Mouse (Mus musculus): Measurements from ENCODE around the gene Rundc3a.
"Not testable (repeated sequence)": the region's sequence is repeated elsewhere in the genome, so short reads cannot be mapped to it uniquely, and the experiment has no call there.

Rundc3a gene

GRCm38 (mm10) chr11:102410345-102410744 lies 17.1 kb downstream of the Rundc3a start:
- not testable (repeated sequence) for DNase-seq

DNA sequence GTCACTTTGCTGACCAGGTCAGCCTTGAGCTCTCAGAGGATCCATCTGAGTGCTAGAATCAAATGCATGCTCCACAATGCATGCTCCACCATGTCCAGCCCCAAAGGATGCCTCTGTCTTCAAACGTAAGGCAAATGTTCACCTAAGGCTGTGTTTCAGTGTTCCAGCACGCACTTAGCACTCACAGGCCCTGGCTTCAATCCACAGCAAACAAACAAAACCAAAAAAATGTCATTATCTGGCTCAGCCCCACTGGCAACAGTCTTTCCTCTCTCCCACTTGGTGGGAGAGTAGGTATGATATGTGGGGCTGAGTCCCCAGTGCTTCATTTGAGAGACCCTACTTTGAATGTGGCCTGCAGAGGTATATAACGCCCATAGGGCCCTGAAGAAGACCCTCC lies 17.9 kb downstream of the Rundc3a start:
- no peak for DNase-seq

DNA sequence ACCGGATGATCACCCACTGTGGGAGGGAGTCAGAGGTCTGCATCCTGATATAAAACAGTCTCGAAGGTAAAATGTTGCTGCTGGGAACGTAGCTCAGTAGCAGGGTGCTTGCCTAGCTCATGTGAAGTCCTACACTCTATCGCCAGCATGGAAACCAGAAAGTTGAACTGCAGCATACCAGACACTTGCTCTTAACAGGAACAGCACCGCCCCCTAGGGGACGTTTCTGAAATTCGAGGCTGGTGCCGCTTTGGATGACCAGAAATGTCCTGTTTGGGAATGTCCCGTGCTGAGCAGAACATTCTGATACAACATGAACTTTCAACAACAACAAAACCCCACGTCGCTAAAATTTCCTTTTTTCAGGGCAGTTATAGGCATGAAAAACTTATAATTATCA lies 18.5 kb downstream of the Rundc3a start:
- peak; percentile 96 for DNase-seq

- DNase-seq, result no peak
These were observed 19.9 kb downstream of the Rundc3a start for GRCm38 (mm10) chr11:102413059-102413458.

- no peak for DNase-seq
These were observed 22.0 kb downstream of the Rundc3a start for GRCm38 (mm10) chr11:102415034-102415802.

DNA sequence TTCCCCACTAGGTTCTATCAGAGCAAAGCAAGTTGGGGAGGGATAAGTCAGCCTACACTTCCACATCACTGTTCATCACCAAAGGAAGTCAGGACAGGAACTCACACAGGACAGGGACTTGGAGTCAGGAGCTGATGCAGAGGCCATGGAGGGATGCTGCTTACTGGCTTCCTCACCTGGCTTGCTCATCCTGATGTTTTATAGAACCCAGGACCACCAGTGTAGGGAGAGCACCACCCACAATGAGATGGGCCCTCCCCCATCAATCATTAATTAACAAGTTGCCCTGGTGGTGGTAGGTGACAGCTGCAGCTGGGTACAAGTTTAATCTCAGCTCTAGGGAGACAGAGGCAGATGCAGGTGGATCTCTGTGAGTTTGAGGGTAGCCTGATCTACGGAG lies 24.0 kb downstream of the Rundc3a start:
- DNase-seq, result no peak

DNA sequence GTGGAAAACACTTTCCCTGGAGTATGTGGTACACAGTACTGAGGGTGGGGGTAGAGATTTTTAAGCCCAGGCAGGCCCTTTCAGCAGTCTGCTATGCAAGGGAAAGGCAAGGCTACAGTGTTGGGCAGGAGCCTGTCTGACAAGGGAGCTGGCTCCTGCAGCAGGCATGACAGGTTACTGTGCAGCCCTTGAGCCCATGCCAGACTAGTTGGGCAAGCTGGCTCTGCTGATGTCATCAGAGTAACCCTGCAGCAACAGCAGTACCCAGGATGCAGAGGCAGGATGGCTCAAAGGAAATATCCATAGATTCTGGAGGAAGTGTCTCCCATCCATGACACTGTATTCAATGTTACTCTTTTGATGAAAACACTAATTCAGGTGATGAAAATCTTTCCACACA lies 25.7 kb downstream of the Rundc3a start:
- no peak for DNase-seq

DNA sequence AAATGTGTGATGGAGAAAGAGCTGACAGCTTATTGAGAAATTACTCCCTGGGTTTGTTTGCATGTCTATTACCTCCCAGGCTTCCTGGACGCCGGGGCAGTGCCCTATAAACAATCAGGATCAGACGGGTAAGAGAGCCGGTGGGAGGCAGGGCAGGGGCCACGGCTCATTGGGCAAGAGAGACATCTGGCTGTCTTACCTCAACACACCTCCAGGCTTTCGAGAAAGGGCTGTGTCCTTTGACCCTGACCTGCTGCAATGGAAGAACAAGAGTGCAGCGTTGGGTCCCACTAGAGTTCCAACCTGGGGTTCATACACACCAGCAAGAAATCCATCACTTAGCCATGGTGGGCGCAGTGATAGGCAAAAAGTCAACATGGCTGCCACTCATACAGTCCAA lies 28.4 kb downstream of the Rundc3a start:
- DNase-seq, result no peak

GRCm38 (mm10) chr11:102424666-102425065 lies 31.5 kb downstream of the Rundc3a start:
- no peak for DNase-seq

- peak; percentile 44 for DNase-seq
These were observed 32.5 kb downstream of the Rundc3a start for GRCm38 (mm10) chr11:102425555-102426316.

DNA sequence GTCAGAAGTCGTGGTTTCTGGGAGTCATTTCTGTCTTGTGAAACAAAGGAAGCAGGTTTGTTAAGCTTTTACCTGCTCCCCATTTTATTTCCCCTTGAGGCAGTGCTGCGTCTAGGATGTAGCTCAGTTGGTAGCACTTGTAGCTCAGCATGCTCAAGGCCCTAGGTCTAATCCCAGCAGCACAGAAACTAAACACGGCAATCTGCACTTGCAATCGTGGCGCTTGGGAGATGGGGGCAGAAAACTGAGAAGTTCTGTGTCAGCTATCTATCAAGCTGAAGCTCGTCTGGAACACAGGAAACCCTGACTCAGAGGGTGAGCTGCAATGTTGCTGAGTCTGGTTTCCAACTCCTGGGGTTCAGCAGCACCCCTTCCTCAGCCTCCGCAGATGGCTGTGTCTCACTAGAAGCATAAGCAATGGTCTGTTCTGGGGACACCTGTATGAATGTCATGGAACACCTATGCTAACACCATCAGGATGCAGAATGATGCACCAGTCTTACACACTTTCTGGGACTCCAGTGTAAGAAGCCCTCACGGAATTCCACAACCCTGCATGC lies 35.9 kb downstream of the Rundc3a start:
- DNase-seq, result no peak

- no peak for DNase-seq
These were observed 36.3 kb downstream of the Rundc3a start for GRCm38 (mm10) chr11:102429551-102429950.

DNA sequence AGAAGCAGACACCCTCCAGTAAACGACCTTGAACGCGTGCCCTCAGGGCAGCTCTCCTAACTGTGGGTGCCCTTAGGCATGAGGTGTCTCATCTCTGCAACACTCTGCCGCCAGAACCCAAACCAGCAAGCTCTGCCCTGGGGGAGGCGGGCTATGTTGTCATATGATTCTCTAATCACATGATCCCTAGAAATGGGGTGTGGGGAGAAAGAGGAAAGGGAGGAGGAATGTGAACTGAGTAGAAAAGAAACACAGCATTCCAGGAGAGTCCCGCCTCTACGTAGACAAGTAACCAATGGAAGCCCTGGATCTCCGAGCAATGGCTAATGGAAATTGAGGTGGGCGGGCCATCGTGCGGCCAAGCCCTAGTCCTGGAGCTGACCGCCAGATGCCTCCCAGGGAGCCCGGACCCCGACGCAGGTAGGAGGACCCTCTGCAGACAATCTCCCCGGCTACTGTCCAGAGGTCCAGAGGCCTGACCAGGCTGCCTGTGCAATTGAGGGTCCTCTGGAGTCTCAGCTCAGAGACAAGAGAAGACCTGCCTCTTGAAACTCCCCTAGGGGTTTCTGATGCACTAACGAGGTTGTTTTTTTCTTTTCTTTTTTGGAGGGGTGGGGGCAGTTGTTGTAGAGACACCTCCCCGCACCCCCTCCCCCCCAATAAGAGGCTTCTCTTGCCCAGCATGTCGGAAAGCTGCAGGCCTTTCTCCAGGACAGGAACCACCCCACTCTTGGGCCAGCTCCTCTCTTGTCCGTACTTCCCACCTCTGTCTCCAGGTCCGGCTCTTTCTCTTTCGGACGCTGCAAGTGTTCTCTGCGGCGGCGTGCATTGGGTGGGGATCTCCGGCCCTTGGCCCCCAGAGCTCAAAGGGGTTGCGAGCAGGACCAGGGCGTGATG lies 37.2 kb downstream of the Rundc3a start, which contains the start of gene Grn:
Gene Grn, plus strand, starts transcription at position 195 of the 897 bp plus-strand sequence.
- DNase-seq, result peak; percentile 87

DNA sequence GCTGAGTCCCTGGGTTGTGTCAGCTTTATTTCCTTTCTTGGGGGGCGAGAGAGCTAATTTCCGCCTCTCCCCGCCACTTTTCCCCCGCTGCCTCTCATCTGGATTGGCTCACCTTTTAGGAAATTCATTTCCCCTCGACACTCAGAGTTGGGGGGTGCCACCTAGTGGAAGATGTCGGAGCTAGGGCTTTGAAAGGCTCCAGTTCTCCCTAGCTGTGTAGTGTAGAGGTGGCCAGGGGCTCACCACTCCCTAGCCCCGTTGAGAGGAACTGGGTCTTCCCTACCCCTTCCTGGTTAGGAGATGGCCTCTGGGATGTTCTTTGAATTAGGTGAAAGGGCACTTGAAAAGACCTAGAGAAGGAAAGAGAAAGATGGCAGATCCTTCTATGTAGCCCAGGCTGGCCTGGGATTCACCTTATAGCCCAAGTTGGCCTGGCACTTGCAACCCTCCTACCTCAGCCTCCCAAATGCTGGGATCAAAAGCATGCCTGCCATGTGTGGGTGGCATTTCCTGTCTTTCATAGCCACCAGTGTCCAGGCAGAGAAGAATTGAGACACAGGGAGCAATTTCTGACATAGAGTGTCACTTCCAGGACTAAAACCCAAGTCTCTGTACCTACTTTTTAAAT lies 37.9 kb downstream of the Rundc3a start:
- DNase-seq, result peak; percentile 86

DNA sequence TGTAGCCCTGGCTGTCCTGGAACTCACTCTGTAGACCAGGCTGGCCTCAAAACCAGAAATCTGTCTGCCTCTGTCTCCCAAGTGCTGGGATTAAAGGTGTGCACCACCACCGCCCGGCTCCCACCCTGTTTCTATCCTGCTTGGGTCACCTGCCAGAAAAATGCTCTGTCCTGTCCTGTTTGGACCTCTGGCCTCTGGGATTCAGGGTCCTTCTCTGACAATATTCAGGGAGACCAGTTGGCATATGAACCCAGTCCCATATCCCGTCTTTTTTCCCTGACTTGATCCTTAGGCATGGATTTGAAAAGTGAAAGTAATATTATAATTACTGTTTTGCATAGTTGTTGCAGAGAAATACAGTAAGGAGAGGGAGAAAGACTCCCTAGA lies 38.5 kb downstream of the Rundc3a start:
- no peak for DNase-seq

DNA sequence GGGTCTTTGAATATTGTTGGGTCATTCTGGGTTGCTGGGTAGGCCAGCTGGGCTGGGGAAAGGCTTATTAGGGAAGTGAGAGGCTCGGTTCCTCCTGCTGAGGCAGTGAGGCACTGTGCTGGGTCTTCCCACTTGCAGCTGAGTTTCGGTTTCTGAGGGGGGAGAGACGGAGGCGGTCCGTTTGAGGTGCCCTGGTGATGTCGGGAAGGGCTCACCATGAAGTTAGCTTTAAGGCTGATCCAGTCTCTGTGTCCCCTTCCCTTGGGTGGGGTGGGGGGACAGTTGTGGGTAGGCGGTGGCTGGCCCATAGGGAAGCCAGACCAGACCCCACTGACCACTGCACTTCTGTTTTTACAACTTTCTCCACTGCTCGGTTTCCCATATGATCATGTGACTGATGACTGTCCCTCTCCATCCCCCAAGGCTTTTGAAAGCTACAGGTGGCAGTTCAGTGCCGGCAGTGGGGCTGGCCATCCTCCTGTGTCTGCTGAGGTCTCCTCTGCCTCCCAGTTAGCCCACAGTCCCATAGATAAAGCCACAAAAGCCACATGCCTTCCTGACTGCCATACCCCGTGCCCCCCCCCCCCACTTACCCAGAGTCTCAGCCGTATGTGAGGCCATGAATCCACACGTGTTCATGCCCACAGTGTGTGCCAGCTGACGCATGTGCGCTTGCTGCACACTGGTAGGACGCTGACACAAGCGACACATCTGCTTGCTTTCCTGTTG lies 39.1 kb downstream of the Rundc3a start:
- no peak for DNase-seq

DNA sequence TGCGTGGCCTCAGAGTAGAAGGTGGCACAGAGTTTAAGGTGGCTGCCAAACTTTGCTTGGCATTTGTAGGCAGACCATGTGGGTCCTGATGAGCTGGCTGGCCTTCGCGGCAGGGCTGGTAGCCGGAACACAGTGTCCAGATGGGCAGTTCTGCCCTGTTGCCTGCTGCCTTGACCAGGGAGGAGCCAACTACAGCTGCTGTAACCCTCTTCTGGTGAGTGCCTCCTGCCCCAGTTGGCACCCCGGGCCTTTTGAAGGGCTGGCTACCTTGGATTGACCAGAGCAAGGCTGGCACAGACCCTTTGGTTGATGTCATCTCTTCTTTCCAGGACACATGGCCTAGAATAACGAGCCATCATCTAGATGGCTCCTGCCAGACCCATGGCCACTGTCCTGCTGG lies 39.7 kb downstream of the Rundc3a start:
- no peak for DNase-seq

GRCm38 (mm10) chr11:102433866-102434265 lies 40.7 kb downstream of the Rundc3a start:
- no peak for DNase-seq

- peak; percentile 92 for DNase-seq
These were observed 41.2 kb downstream of the Rundc3a start for GRCm38 (mm10) chr11:102434406-102434805.

GRCm38 (mm10) chr11:102434816-102435705 lies 41.9 kb downstream of the Rundc3a start:
- DNase-seq, result no peak

All from lung, postnatal 14 days (tissue).